Mouse (Mus musculus) spleen, adult 2 months (tissue): ENCODE measurements around the gene Blvrb.

Experiments
- CTCF ChIP-seq: fragments of 200-500 bp; IDR thresholded peaks from 2 replicates; pipeline ENCODE4 v1.5.1; 2011; ENCODE audit warnings: mild to moderate bottlenecking, inconsistent platforms; ENCODE audit not compliant: insufficient read depth, insufficient read length, insufficient replicate concordance; ENCODE audit errors: extremely low read depth
- POLR2A ChIP-seq: fragments of 200-500 bp; IDR thresholded peaks from 2 replicates; pipeline ENCODE4 v1.6.1; 2011; ENCODE audit warnings: low read depth, low read length, inconsistent platforms

GRCm38 (mm10) chr7:27455273-27455672 lies 7.5 kb downstream of the Blvrb start:
- no peak for TF ChIP-seq CTCF
- no peak for TF ChIP-seq POLR2A
